Mouse (Mus musculus) heart, adult 2 months (tissue): ENCODE results near the gene 4930404H24Rik.

ENCODE experiments used
- CTCF ChIP-seq: fragments of 200-600 bp; IDR thresholded peaks from 2 replicates; pipeline ENCODE4 v1.8.1; 2022; ENCODE audit warnings: antibody characterized with exemption, mild to moderate bottlenecking, moderate library complexity
- POLR2A ChIP-seq: fragments of 200-500 bp; IDR thresholded peaks from 2 replicates; pipeline ENCODE4 v1.6.1; 2011; ENCODE audit warnings: mild to moderate bottlenecking, low read depth, low read length, control low read depth; ENCODE audit not compliant: insufficient read depth

DNA sequence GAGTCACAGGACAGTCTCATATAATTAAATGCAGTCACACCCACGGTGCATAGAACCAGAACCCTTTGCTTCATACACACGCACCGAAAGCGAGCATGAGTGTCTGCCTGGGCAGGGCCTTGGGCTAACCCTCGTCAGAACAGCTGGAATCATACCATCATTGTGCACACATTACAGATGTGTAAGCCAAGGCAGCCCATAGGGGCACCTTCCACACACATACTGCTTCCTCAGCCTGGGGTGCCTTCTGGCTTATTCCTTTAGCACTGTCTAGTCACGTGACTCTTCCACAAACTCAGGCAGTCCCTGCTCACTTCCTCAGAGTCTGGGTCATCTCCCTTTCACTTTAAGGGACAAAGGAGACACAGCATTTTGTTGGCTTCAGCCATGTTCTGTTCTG is 3.7 kb downstream of the 4930404H24Rik start:
- TF ChIP-seq POLR2A (no peak), CTCF (no peak)
